Mouse (Mus musculus) liver, embryonic 12.5 days (tissue): ENCODE measurements around the gene Nus1. TPM values are rescaled to one million over a fixed set of nuclear protein-coding genes. Genes with fewer than 3 reads are reported as not detected.

Experiments used
- ATAC-seq: fragments of 200-750 bp; cut with Nextera tagmentation; 2 replicates; pipeline ENCODE4 v1.8.0; 2017; ENCODE audit warnings: moderate number of reproducible peaks, mild to moderate bottlenecking, moderate library complexity
- H3K27ac ChIP-seq: fragments of 300-500 bp; sonication (generic); 2 replicates; pipeline ENCODE4 v1.5.1; 2016; ENCODE audit warnings: mild to moderate bottlenecking
- H3K27me3 ChIP-seq: fragments of 300-500 bp; sonication (generic); replicated peaks from 2 replicates; pipeline ENCODE4 v1.6.1; 2016; ENCODE audit warnings: mild to moderate bottlenecking, moderate library complexity
- H3K36me3 ChIP-seq: fragments of 300-500 bp; sonication (generic); 2 replicates; pipeline ENCODE4 v1.6.1; 2016; ENCODE audit warnings: mild to moderate bottlenecking, moderate library complexity
- H3K4me1 ChIP-seq: fragments of 300-500 bp; sonication (generic); 2 replicates; pipeline ENCODE4 v1.6.1; 2016
- H3K4me2 ChIP-seq: fragments of 300-500 bp; sonication (generic); 2 replicates; pipeline ENCODE4 v1.6.1; 2016; ENCODE audit warnings: mild to moderate bottlenecking, moderate library complexity
- H3K4me3 ChIP-seq: fragments of 300-500 bp; sonication (generic); 2 replicates; pipeline ENCODE4 v1.5.1; 2016; ENCODE audit warnings: mild to moderate bottlenecking, moderate library complexity
- H3K9ac ChIP-seq: fragments of 300-500 bp; sonication (generic); 2 replicates; pipeline ENCODE4 v1.6.1; 2016; ENCODE audit warnings: mild to moderate bottlenecking, moderate library complexity
- H3K9me3 ChIP-seq: fragments of 300-500 bp; sonication (generic); replicated peaks from 2 replicates; pipeline ENCODE4 v1.6.1; 2016; ENCODE audit warnings: mild to moderate bottlenecking, moderate library complexity
- WGBS: fragments of 180-500 bp; shearing (Covaris S2); methylation state at CpG from one replicate; pipeline ENCODE4 v1.1.7; 2016; ENCODE audit not compliant: insufficient replicate concordance; 5-methylcytosine and 5-hydroxymethylcytosine counted together
- polyA plus RNA-seq: library from polyadenylated mRNA; unstranded; fragments of >200 nt; fragmentation: Nextera tagmentation; extraction: Ambion mirVana; gene quantifications from 2 replicates; pipeline ENCODE4 v1.2.1, GENCODE M21; 2016

Nus1 gene
- polyA plus RNA-seq, 1 experiment from 2014 or later = 10.5 TPM

DNA sequence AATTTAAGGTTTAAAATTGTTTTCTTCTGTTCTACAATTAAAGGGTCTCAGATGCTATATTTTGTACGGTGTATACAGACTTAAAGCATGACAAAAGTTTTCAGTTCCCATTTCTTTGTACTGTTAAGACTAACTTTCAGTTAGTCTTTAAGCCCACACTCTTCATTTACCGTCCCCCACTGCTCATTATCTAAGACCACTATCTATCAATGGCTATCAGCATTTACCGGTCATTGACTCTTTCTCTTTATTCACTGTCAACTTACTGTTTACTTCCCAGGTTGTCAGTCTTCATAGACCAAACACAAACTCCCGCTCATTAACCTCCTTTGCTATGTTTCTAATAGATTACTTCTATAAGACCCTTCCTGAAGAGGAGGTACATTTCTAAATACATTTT, 30.2 kb upstream of the Nus1 start:
- ATAC-seq = no peak
- no peak overlapping the region for H3K4me3 ChIP-seq
- no peaks in the 10 kb centered on the region for H3K36me3 ChIP-seq
- no peak overlapping the region for H3K4me2 ChIP-seq
- WGBS = 53% methylated on average over 4 of the region's 4 CpGs
- H3K27ac ChIP-seq = no peak overlapping the region
- H3K9me3 ChIP-seq = no peaks in the 10 kb centered on the region
- H3K9ac ChIP-seq = no peak overlapping the region
- H3K4me1 ChIP-seq = peaks cover 8% of the 10 kb centered on the region
- H3K27me3 ChIP-seq = no peaks in the 10 kb centered on the region; the same call in 1 of the 2 replicates

DNA sequence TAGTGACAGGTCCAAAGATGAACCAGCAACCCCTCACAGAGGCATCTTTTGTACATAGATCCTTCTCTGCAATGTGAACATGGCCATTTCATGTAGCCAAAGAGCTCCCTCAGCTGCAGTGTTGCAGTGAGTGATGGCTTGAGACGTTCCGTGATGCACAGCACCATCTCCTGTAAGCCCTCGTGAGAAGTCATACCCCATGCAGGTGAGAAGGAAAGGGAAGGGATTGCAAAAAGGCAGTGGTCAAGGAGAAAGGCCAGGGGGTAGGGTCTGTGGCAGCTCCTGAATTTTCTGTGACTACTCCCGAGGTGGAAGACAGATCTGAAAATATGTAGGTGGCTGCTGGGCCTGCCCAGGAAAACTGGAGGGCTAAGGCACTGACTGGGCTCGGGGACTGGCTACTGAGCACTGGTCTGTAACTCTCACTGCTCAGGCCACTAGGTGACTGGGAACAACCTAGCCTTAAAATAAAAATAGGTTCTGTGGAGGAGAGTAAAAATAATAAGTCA, 28.4 kb upstream of the Nus1 start, which contains the start of gene Nepn:
Gene Nepn, plus strand, starts transcription at position 51 of the 509 bp plus-strand sequence.
- no peak for ATAC-seq
- Histone ChIP-seq H3K4me1 (no peaks in the 10 kb centered on the region), H3K9ac (no peak within 1 kb of the TSS), H3K36me3 (no peaks in the 10 kb centered on the region), H3K27me3 (no peaks in the 10 kb centered on the region; the same call in 1 of the 2 replicates), H3K4me2 (no peak within 1 kb of the TSS), H3K9me3 (no peaks in the 10 kb centered on the region), H3K4me3 (no peak within 1 kb of the TSS), H3K27ac (no peak within 1 kb of the TSS)
- WGBS = 72% methylated on average over 5 of the region's 5 CpGs

DNA sequence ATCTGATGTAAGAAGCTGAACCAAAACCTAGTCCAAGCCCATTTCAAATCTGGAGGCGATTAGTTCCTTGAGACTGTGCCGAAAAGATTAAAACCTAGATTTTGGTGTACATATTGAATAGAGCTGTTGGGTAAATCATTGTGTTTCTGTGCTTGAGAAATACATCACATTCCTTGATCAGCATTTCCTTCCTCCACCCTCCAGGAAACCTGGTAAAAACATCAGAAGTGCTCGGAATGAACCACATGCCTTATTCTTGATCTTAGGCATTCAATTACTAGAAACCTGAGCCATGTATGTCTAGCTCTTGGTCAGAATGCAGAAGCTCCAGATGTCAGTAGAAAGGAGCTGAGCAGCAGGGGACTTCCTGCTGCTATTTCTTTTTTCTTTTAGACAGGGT, 27.9 kb upstream of the Nus1 start:
- Histone ChIP-seq H3K9me3 (no peaks in the 10 kb centered on the region), H3K36me3 (no peaks in the 10 kb centered on the region), H3K27ac (no peak overlapping the region), H3K4me1 (no peaks in the 10 kb centered on the region), H3K27me3 (no peaks in the 10 kb centered on the region; the same call in 1 of the 2 replicates), H3K4me3 (no peak overlapping the region), H3K4me2 (no peak overlapping the region), H3K9ac (no peak overlapping the region)
- no peak for ATAC-seq
- 68% methylated on average over 3 of the region's 3 CpGs for WGBS

DNA sequence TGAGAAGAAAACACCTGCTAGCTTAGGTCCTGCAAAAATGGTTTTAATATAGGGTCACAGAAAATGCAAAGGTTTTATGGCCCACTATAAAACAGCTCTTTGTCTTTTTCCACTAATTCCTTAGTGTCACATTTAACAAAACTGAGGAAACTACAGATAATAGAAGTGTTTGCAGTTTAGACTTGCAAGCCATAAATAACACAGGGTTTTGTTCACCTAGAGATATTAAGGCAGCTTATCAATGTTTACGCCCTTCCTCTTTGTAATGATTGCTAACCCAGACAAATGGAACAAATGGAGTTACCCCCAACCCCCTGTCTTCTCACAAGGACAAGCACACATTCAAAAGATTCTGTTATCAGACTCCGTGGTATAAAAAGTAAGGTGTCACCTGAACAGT, 26.1 kb upstream of the Nus1 start:
- Histone ChIP-seq H3K9ac (no peak overlapping the region), H3K36me3 (no peaks in the 10 kb centered on the region), H3K4me3 (no peak overlapping the region), H3K4me2 (no peak overlapping the region), H3K9me3 (no peaks in the 10 kb centered on the region), H3K4me1 (no peaks in the 10 kb centered on the region), H3K27me3 (no peaks in the 10 kb centered on the region; the same call in 1 of the 2 replicates), H3K27ac (no peak overlapping the region)
- no peak for ATAC-seq
- 51% methylated on average over 2 of the region's 2 CpGs for WGBS

DNA sequence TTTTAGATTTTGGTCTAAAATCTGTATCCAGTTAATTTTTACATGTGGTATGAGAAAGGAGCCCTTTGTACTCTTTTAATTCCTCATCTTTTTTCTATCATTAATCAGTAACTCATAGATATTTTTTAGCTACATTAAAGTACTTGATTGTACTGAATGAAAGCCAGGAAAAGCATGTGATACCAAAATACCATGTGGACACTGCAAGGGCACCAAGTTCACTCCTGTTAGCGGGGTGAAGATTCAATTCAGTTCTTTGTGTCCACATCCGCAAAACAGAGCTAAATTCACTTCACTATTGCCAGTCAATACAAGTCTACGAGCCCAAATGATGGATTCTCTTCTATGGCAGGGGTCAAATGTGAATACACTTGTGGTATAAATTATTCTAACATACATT, 20.7 kb upstream of the Nus1 start:
- Histone ChIP-seq H3K27me3 (no peaks in the 10 kb centered on the region), H3K27ac (no peak overlapping the region), H3K9me3 (no peaks in the 10 kb centered on the region), H3K4me3 (no peak overlapping the region), H3K36me3 (no peaks in the 10 kb centered on the region), H3K4me1 (no peaks in the 10 kb centered on the region), H3K9ac (no peak overlapping the region), H3K4me2 (no peak overlapping the region)
- 74% methylated on average over 3 of the region's 3 CpGs for WGBS
- no peak for ATAC-seq

DNA sequence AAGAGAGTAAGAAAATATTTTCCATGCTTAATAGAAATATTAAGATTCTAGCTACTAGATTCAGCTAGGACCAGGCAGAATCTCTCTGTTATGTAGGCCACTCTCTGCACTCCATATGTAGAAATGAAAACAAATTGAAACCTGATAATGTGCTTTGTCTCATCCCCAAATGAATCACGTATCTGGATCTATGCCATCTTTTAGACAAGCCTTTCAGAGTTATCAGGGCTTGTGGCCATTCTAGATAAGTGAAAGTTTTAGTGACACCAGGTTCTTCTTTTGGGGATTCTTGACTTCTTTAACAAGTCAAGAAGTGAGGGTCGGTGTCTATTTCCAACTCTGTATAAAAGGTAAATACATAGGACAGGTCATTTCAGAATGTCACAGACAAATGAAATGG, 18.6 kb upstream of the Nus1 start:
- 57% methylated on average over 2 of the region's 2 CpGs for WGBS
- no peak overlapping the region for H3K4me3 ChIP-seq
- H3K9ac ChIP-seq = no peak overlapping the region
- no peaks in the 10 kb centered on the region for H3K9me3 ChIP-seq
- H3K4me1 ChIP-seq = no peaks in the 10 kb centered on the region
- H3K36me3 ChIP-seq = no peaks in the 10 kb centered on the region
- no peak for ATAC-seq
- H3K27ac ChIP-seq = no peak overlapping the region
- no peaks in the 10 kb centered on the region for H3K27me3 ChIP-seq
- H3K4me2 ChIP-seq = no peak overlapping the region

DNA sequence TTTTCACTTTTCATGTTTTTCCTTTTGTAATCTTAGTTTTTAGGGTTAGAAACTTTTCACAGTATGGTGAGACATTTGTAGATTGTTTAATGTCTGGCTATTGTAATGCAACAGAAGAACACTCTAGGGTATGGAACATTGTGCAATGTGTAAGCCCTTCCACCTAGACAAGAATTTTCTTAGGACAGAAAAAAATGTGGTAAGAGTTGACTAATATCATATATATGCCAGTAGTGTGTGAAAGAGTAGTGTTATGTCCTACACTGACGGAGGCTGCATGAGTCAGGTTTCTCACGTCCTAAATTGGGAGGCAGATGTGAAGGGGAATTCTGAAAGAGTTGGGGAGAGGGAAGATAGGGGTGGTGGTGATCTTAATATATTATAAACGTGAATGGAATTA, 17.6 kb upstream of the Nus1 start:
- Histone ChIP-seq H3K4me3 (no peak overlapping the region), H3K36me3 (no peaks in the 10 kb centered on the region), H3K27ac (no peak overlapping the region), H3K9ac (no peak overlapping the region), H3K27me3 (no peaks in the 10 kb centered on the region), H3K9me3 (no peaks in the 10 kb centered on the region), H3K4me1 (no peaks in the 10 kb centered on the region), H3K4me2 (no peak overlapping the region)
- 48% methylated on average over 3 of the region's 3 CpGs for WGBS
- ATAC-seq = no peak

DNA sequence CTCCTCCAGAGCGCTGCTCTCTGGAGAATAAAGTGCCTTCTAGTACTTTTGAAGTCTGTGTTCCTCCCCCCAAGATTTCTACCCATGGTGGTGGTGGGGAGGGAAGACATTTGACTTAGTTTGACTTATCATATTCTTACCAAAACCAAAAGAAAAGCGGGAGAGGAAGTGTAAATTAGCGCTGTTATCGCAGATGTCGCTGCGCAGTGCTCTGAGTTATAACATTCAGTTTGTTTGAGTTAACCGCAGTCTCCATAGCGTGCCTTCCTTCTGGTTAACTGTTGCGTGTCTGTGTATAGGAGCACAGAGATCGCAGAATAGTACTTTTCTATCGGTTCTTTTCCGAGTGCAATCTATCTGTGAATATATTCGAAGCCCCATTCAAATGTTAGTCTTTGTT, 12.2 kb upstream of the Nus1 start:
- WGBS = 78% methylated on average over 13 of the region's 13 CpGs
- H3K36me3 ChIP-seq = no peaks in the 10 kb centered on the region
- H3K4me3 ChIP-seq = no peak overlapping the region
- H3K4me2 ChIP-seq = no peak overlapping the region
- no peak for ATAC-seq
- no peak overlapping the region for H3K27ac ChIP-seq
- no peaks in the 10 kb centered on the region for H3K9me3 ChIP-seq
- H3K4me1 ChIP-seq = no peaks in the 10 kb centered on the region
- H3K27me3 ChIP-seq = peaks cover 5% of the 10 kb centered on the region
- H3K9ac ChIP-seq = no peak overlapping the region

DNA sequence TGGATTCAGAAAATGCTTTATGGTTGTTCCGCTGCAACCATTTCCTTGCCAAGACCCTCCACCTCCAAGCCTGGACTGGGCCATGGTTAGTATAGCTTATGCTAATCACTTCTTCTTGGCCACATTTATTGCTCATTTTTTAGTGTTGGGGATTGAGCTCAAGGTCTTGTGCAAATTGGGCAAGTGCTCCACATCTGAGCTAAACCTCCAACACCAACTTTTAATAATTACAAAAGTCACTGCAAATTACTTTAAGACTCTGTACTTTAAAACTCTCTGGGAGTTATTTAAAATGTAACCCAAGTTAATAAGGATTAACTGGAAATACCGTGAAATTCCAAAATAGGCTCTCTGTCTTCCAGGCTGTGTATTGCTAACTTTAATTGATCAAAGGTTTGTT, 9.8 kb upstream of the Nus1 start:
- Histone ChIP-seq H3K4me2 (no peak overlapping the region), H3K27ac (no peak overlapping the region)
- 69% methylated on average over 2 of the region's 2 CpGs for WGBS

DNA sequence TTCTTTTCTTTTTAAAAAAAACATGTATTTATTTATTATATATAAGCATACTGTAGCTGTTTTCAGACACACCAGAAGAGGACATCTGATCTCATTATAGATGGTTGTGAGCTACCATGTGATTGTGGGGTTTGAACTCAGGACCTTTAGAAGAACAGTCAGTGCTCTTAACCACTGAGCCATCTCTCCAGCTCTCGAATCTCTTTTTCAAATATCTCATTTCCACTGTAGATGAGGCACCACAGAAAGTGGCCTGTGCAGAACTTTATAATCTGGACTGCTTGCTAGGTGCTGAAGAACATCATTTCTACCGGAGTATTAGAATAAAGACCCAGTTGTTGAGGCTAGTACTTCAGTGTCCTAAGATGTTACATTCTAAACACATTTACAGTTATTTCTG, 2.3 kb upstream of the Nus1 start:
- Histone ChIP-seq H3K9me3 (no peaks in the 10 kb centered on the region), H3K27me3 (peaks cover 3% of the 10 kb centered on the region), H3K36me3 (no peaks in the 10 kb centered on the region), H3K4me1 (peaks cover 33% of the 10 kb centered on the region), H3K4me2 (no peak overlapping the region), H3K27ac (no peak overlapping the region), H3K9ac (no peak overlapping the region), H3K4me3 (no peak overlapping the region)
- WGBS = 66% methylated on average over 2 of the region's 2 CpGs
- ATAC-seq = no peak

More for the DNA sequence above, 9.8 kb upstream of the Nus1 start:
- H3K36me3 ChIP-seq = no peaks in the 10 kb centered on the region
- no peaks in the 10 kb centered on the region for H3K4me1 ChIP-seq
- no peak overlapping the region for H3K9ac ChIP-seq
- H3K27me3 ChIP-seq = peaks cover 7% of the 10 kb centered on the region
- no peaks in the 10 kb centered on the region for H3K9me3 ChIP-seq
- no peak for ATAC-seq
- no peak overlapping the region for H3K4me3 ChIP-seq

DNA sequence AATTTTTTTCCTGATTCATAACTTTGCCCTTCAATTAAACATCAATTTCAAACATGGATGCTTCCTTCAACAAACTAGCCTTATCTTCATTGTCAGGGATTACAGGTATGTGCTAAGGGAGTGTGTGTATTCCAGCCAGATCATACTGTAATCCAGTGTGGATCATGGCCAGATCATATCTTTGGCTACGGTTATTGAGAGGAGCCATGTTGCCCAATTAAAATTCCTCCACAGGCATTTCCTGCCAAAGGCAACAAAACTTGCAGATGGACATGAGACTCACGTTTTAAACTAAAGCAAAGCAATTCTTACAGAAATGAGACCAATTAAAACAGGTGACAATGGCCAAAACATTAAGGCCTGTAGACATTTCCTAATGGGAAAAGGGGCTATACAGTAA, 889 bp upstream of the Nus1 start:
- ATAC-seq = no peak
- no peak overlapping the region for H3K27ac ChIP-seq
- peak overlapping the region; percentile 96 for H3K4me3 ChIP-seq
- peak overlapping the region; percentile 24; the same call in 1 of the 2 replicates for H3K9ac ChIP-seq
- peaks cover 44% of the 10 kb centered on the region for H3K4me1 ChIP-seq
- WGBS = 49% methylated on average over 2 of the region's 2 CpGs
- H3K36me3 ChIP-seq = no peaks in the 10 kb centered on the region
- no peaks in the 10 kb centered on the region for H3K27me3 ChIP-seq
- H3K4me2 ChIP-seq = peak overlapping the region; percentile 89
- no peaks in the 10 kb centered on the region for H3K9me3 ChIP-seq

DNA sequence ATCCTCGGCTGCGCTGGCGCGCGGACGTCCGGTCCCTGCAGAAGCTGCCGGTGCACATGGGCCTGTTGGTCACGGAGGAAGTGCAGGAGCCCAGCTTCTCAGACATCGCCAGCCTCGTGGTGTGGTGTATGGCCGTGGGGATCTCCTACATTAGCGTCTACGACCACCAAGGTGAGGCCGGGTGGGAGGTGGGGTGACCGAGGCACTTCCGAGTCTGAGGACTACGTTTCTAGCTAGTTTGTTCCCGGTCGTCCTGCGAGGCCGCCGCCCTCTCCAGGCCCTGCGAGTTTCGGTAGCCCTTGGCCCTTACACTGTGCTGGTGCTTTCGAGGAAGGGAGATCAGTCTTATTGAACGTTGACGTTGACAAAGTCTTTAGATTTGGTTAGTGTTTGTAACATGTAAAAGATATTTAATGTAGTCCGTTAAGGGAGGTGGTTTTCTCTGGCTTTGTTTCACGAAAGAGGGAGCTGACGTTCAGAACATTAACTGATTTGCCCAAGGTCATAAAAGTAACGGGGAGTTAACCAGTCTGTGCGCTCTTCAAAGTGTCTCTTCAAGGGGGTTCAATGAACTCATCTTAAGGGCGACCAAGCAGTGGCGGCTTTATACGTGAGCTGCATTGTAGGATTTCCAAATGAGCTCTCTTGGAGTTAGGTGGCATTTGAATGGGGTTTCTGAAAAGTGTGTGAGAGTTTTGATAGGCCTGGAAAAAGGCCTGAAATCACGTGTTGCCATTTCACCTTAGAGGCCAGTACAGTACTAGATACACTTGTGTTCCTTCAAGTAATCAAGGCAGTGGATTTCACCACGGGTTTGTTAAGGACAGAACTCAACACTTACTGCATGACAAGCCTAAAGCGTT, 882 bp downstream of the Nus1 start:
- no peaks in the 10 kb centered on the region for H3K9me3 ChIP-seq
- no peaks in the 10 kb centered on the region for H3K27me3 ChIP-seq
- peak; percentile 23 for ATAC-seq
- H3K36me3 ChIP-seq = no peaks in the 10 kb centered on the region
- H3K27ac ChIP-seq = peak overlapping the region; percentile 84
- peaks cover 44% of the 10 kb centered on the region for H3K4me1 ChIP-seq
- H3K4me3 ChIP-seq = peak overlapping the region; percentile 96
- WGBS = 2% methylated on average over 39 of the region's 39 CpGs
- peak overlapping the region; percentile 95 for H3K9ac ChIP-seq
- H3K4me2 ChIP-seq = peak overlapping the region; percentile 89
